Mouse (Mus musculus): ENCODE measurements at regions not wholly inside any gene's neighbourhood (a gene's known extent, or its start where the extent isn't known, plus 50 kb on each side); places are given as distances from the start of the nearest gene placed in this dataset.
A peak's percentile ranks its signal among the peaks of the same experiment; 100 is the strongest.

GRCm38 (mm10) chr19:52321626-52322025 lies 57.5 kb downstream of the Ins1 start:
- H3K9ac ChIP-seq (ENCODE audit: low read depth, low read length), result no peak overlapping the region
- no peak overlapping the region for H3K27ac ChIP-seq (replicated peaks; ENCODE audit: low read depth, low read length)
- H3K27me3 ChIP-seq (replicated peaks; ENCODE audit: control insufficient read depth, insufficient read depth, low read length), result no peaks in the 10 kb centered on the region
- no peak overlapping the region for H3K4me2 ChIP-seq (ENCODE audit: low read depth, low read length)
- DNase-seq (ENCODE audit: low spot score) (no peak), ATAC-seq (ENCODE audit: low read depth) (no peak)
- H3K9me3 ChIP-seq (ENCODE audit: control insufficient read depth, low read length), result no peaks in the 10 kb centered on the region
- WGBS, result 59% methylated on average over 2 of the region's 2 CpGs
- no peak overlapping the region for H3K4me3 ChIP-seq (ENCODE audit: low read depth, low read length)
- no peaks in the 10 kb centered on the region for H3K4me1 ChIP-seq (ENCODE audit: control insufficient read depth, insufficient read depth, low read length)
- no peaks in the 10 kb centered on the region for H3K36me3 ChIP-seq (ENCODE audit: control insufficient read depth, insufficient read depth, low read length)

- H3K27me3 ChIP-seq (replicated peaks; ENCODE audit: control insufficient read depth, insufficient read depth, low read length), result no peaks in the 10 kb centered on the region
- no peak overlapping the region for H3K4me3 ChIP-seq (ENCODE audit: low read depth, low read length)
- no peaks in the 10 kb centered on the region for H3K36me3 ChIP-seq (ENCODE audit: control insufficient read depth, insufficient read depth, low read length)
- no peak overlapping the region for H3K27ac ChIP-seq (replicated peaks; ENCODE audit: low read depth, low read length)
- DNase-seq (ENCODE audit: low spot score) (no peak), ATAC-seq (ENCODE audit: low read depth) (no peak)
- no peaks in the 10 kb centered on the region for H3K9me3 ChIP-seq (ENCODE audit: control insufficient read depth, low read length)
- H3K9ac ChIP-seq (ENCODE audit: low read depth, low read length), result no peak overlapping the region
- H3K4me2 ChIP-seq (ENCODE audit: low read depth, low read length), result no peak overlapping the region
- no peaks in the 10 kb centered on the region for H3K4me1 ChIP-seq (ENCODE audit: control insufficient read depth, insufficient read depth, low read length)
- WGBS, result 89% methylated on average over 1 of the region's 1 CpGs
These were observed 67.3 kb downstream of the Ins1 start for GRCm38 (mm10) chr19:52331398-52331797.

GRCm38 (mm10) chr19:52355175-52355574 lies 91.1 kb downstream of the Ins1 start:
- Histone ChIP-seq H3K4me3 (ENCODE audit: low read depth, low read length) (no peak overlapping the region), H3K4me1 (ENCODE audit: control insufficient read depth, insufficient read depth, low read length) (no peaks in the 10 kb centered on the region), H3K27ac (replicated peaks; ENCODE audit: low read depth, low read length) (no peak overlapping the region), H3K36me3 (ENCODE audit: control insufficient read depth, insufficient read depth, low read length) (no peaks in the 10 kb centered on the region), H3K4me2 (ENCODE audit: low read depth, low read length) (no peak overlapping the region), H3K27me3 (replicated peaks; ENCODE audit: control insufficient read depth, insufficient read depth, low read length) (no peaks in the 10 kb centered on the region), H3K9ac (ENCODE audit: low read depth, low read length) (no peak overlapping the region), H3K9me3 (ENCODE audit: control insufficient read depth, low read length) (no peaks in the 10 kb centered on the region)
- 56% methylated on average over 2 of the region's 2 CpGs for WGBS
- ATAC-seq (ENCODE audit: low read depth) (no peak), DNase-seq (ENCODE audit: low spot score) (no peak)

GRCm38 (mm10) chr19:52374892-52375578 lies 110.9 kb downstream of the Ins1 start:
- Histone ChIP-seq H3K4me2 (ENCODE audit: low read depth, low read length) (no peak overlapping the region), H3K9me3 (ENCODE audit: control insufficient read depth, low read length) (no peaks in the 10 kb centered on the region), H3K36me3 (ENCODE audit: control insufficient read depth, insufficient read depth, low read length) (no peaks in the 10 kb centered on the region), H3K9ac (ENCODE audit: low read depth, low read length) (no peak overlapping the region), H3K27me3 (replicated peaks; ENCODE audit: control insufficient read depth, insufficient read depth, low read length) (no peaks in the 10 kb centered on the region), H3K4me3 (ENCODE audit: low read depth, low read length) (no peak overlapping the region), H3K4me1 (ENCODE audit: control insufficient read depth, insufficient read depth, low read length) (no peaks in the 10 kb centered on the region), H3K27ac (replicated peaks; ENCODE audit: low read depth, low read length) (no peak overlapping the region)
- ATAC-seq (ENCODE audit: low read depth) (no peak), DNase-seq (ENCODE audit: low spot score) (no peak)
- WGBS, result 76% methylated on average over 4 of the region's 4 CpGs

- Histone ChIP-seq H3K9ac (ENCODE audit: low read depth, low read length) (no peak overlapping the region), H3K27me3 (replicated peaks; ENCODE audit: control insufficient read depth, insufficient read depth, low read length) (no peaks in the 10 kb centered on the region), H3K4me2 (ENCODE audit: low read depth, low read length) (no peak overlapping the region)
These were observed 142.6 kb downstream of the Ins1 start for GRCm38 (mm10) chr19:52406653-52407052.

GRCm38 (mm10) chr19:52428768-52429167 lies 164.7 kb downstream of the Ins1 start:
- Histone ChIP-seq H3K4me1 (ENCODE audit: control insufficient read depth, insufficient read depth, low read length) (no peaks in the 10 kb centered on the region), H3K9ac (ENCODE audit: low read depth, low read length) (no peak overlapping the region), H3K4me3 (ENCODE audit: low read depth, low read length) (no peak overlapping the region), H3K27ac (replicated peaks; ENCODE audit: low read depth, low read length) (no peak overlapping the region), H3K36me3 (ENCODE audit: control insufficient read depth, insufficient read depth, low read length) (no peaks in the 10 kb centered on the region), H3K27me3 (replicated peaks; ENCODE audit: control insufficient read depth, insufficient read depth, low read length) (no peaks in the 10 kb centered on the region), H3K4me2 (ENCODE audit: low read depth, low read length) (no peak overlapping the region), H3K9me3 (ENCODE audit: control insufficient read depth, low read length) (no peaks in the 10 kb centered on the region)
- DNase-seq (ENCODE audit: low spot score), result no peak
- WGBS, result 61% methylated on average over 2 of the region's 2 CpGs
- ATAC-seq (ENCODE audit: low read depth), result no peak

More at GRCm38 (mm10) chr19:52406653-52407052, 142.6 kb downstream of the Ins1 start:
- Histone ChIP-seq H3K36me3 (ENCODE audit: control insufficient read depth, insufficient read depth, low read length) (no peaks in the 10 kb centered on the region), H3K27ac (replicated peaks; ENCODE audit: low read depth, low read length) (no peak overlapping the region), H3K4me3 (ENCODE audit: low read depth, low read length) (no peak overlapping the region), H3K4me1 (ENCODE audit: control insufficient read depth, insufficient read depth, low read length) (no peaks in the 10 kb centered on the region), H3K9me3 (ENCODE audit: control insufficient read depth, low read length) (no peaks in the 10 kb centered on the region)
- DNase-seq (ENCODE audit: low spot score), result no peak
- WGBS, result 97% methylated on average over 1 of the region's 1 CpGs
- no peak for ATAC-seq (ENCODE audit: low read depth)

- peak; percentile 11 for DNase-seq (ENCODE audit: low spot score)
These were observed 178.4 kb downstream of the Ins1 start for GRCm38 (mm10) chr19:52442523-52442922.

GRCm38 (mm10) chr19:52448931-52449330 lies 184.8 kb downstream of the Ins1 start:
- WGBS, result 93% methylated on average over 4 of the region's 4 CpGs
- no peak overlapping the region for H3K4me2 ChIP-seq (ENCODE audit: low read depth, low read length)
- H3K9me3 ChIP-seq (ENCODE audit: control insufficient read depth, low read length), result no peaks in the 10 kb centered on the region
- no peak overlapping the region for H3K27ac ChIP-seq (replicated peaks; ENCODE audit: low read depth, low read length)
- no peaks in the 10 kb centered on the region for H3K36me3 ChIP-seq (ENCODE audit: control insufficient read depth, insufficient read depth, low read length)
- H3K4me3 ChIP-seq (ENCODE audit: low read depth, low read length), result no peak overlapping the region
- no peak for ATAC-seq (ENCODE audit: low read depth)
- no peak overlapping the region for H3K9ac ChIP-seq (ENCODE audit: low read depth, low read length)
- H3K4me1 ChIP-seq (ENCODE audit: control insufficient read depth, insufficient read depth, low read length), result no peaks in the 10 kb centered on the region
- H3K27me3 ChIP-seq (replicated peaks; ENCODE audit: control insufficient read depth, insufficient read depth, low read length), result no peaks in the 10 kb centered on the region
- DNase-seq (ENCODE audit: low spot score), result no peak

More at GRCm38 (mm10) chr19:52442523-52442922, 178.4 kb downstream of the Ins1 start:
- no peaks in the 10 kb centered on the region for H3K36me3 ChIP-seq (ENCODE audit: control insufficient read depth, insufficient read depth, low read length)
- H3K9me3 ChIP-seq (ENCODE audit: control insufficient read depth, low read length), result no peaks in the 10 kb centered on the region
- no peak overlapping the region for H3K4me2 ChIP-seq (ENCODE audit: low read depth, low read length)
- H3K27me3 ChIP-seq (replicated peaks; ENCODE audit: control insufficient read depth, insufficient read depth, low read length), result no peaks in the 10 kb centered on the region
- H3K27ac ChIP-seq (replicated peaks; ENCODE audit: low read depth, low read length), result no peak overlapping the region
- 86% methylated on average over 4 of the region's 4 CpGs for WGBS
- no peak overlapping the region for H3K9ac ChIP-seq (ENCODE audit: low read depth, low read length)
- no peaks in the 10 kb centered on the region for H3K4me1 ChIP-seq (ENCODE audit: control insufficient read depth, insufficient read depth, low read length)
- ATAC-seq (ENCODE audit: low read depth), result no peak
- H3K4me3 ChIP-seq (ENCODE audit: low read depth, low read length), result no peak overlapping the region

GRCm38 (mm10) chr19:52449392-52449791 lies 185.3 kb downstream of the Ins1 start:
- Histone ChIP-seq H3K4me1 (ENCODE audit: control insufficient read depth, insufficient read depth, low read length) (no peaks in the 10 kb centered on the region), H3K27me3 (replicated peaks; ENCODE audit: control insufficient read depth, insufficient read depth, low read length) (no peaks in the 10 kb centered on the region), H3K27ac (replicated peaks; ENCODE audit: low read depth, low read length) (no peak overlapping the region), H3K4me3 (ENCODE audit: low read depth, low read length) (no peak overlapping the region), H3K9me3 (ENCODE audit: control insufficient read depth, low read length) (no peaks in the 10 kb centered on the region), H3K9ac (ENCODE audit: low read depth, low read length) (no peak overlapping the region), H3K4me2 (ENCODE audit: low read depth, low read length) (no peak overlapping the region), H3K36me3 (ENCODE audit: control insufficient read depth, insufficient read depth, low read length) (no peaks in the 10 kb centered on the region)
- DNase-seq (ENCODE audit: low spot score) (no peak), ATAC-seq (ENCODE audit: low read depth) (no peak)
- 84% methylated on average over 4 of the region's 4 CpGs for WGBS
